Mouse (Mus musculus) cerebellum, adult 2 months (tissue): Measurements from ENCODE around the gene Acbd4.

Experiments used
- CTCF ChIP-seq: fragments of 200-500 bp; IDR thresholded peaks from 2 replicates; pipeline ENCODE4 v1.5.1; 2011; ENCODE audit warnings: low read depth, mild to moderate bottlenecking, control low read depth, low read length, moderate library complexity, borderline replicate concordance; ENCODE audit not compliant: insufficient read depth
- POLR2A ChIP-seq: fragments of 200-500 bp; IDR thresholded peaks from 2 replicates; pipeline ENCODE4 v1.6.1; 2011; ENCODE audit warnings: low read length, control low read depth, borderline replicate concordance; ENCODE audit not compliant: insufficient read depth

GRCm38 (mm10) chr11:103146386-103146785, 44.9 kb downstream of the Acbd4 start:
- TF ChIP-seq CTCF (no peak), POLR2A (no peak)
